Mouse (Mus musculus) liver, embryonic 16.5 days (tissue): Measurements from ENCODE around the gene Spata13. TPM values are rescaled to one million over a fixed set of nuclear protein-coding genes. Genes with fewer than 3 reads are reported as not detected.

Experiments used
- ATAC-seq: fragments of 200-750 bp; cut with Nextera tagmentation; 2 replicates; pipeline ENCODE4 v1.8.0; 2017; ENCODE audit warnings: low read depth, mild to moderate bottlenecking, moderate number of reproducible peaks, moderate library complexity
- H3K27ac ChIP-seq: fragments of 300-500 bp; sonication (generic); 2 replicates; pipeline ENCODE4 v1.5.1; 2014; ENCODE audit warnings: mild to moderate bottlenecking, low read length
- H3K27me3 ChIP-seq: fragments of 300-500 bp; sonication (generic); 2 replicates; pipeline ENCODE4 v1.6.1; 2014; ENCODE audit warnings: low read depth, low read length, mixed read lengths; ENCODE audit not compliant: control insufficient read depth, insufficient read depth
- H3K36me3 ChIP-seq: fragments of 300-500 bp; sonication (generic); 2 replicates; pipeline ENCODE4 v1.6.1; 2014; ENCODE audit warnings: mild to moderate bottlenecking; ENCODE audit not compliant: control insufficient read depth, insufficient read depth
- H3K4me1 ChIP-seq: fragments of 300-500 bp; sonication (generic); 2 replicates; pipeline ENCODE4 v1.6.1; 2014; ENCODE audit warnings: low read depth, low read length, mixed read lengths; ENCODE audit not compliant: control insufficient read depth
- H3K4me2 ChIP-seq: fragments of 300-500 bp; sonication (generic); 2 replicates; pipeline ENCODE4 v1.6.1; 2014; ENCODE audit warnings: low read depth, low read length, mixed read lengths
- H3K4me3 ChIP-seq: fragments of 300-500 bp; sonication (generic); 2 replicates; pipeline ENCODE4 v1.5.1; 2014; ENCODE audit warnings: low read depth, mild to moderate bottlenecking, low read length
- H3K9ac ChIP-seq: fragments of 300-500 bp; sonication (generic); 2 replicates; pipeline ENCODE4 v1.6.1; 2014; ENCODE audit warnings: low read depth, low read length
- H3K9me3 ChIP-seq: fragments of 300-500 bp; sonication (generic); replicated peaks from 2 replicates; pipeline ENCODE4 v1.6.1; 2016; ENCODE audit warnings: low read length; ENCODE audit not compliant: control insufficient read depth
- WGBS: fragments of 180-500 bp; shearing (Covaris S2); extraction: QIAGEN DNeasy Blood & Tissue Kit; methylation state at CpG from one replicate; pipeline ENCODE4 v1.1.7; 2014; ENCODE audit not compliant: insufficient replicate concordance; 5-methylcytosine and 5-hydroxymethylcytosine counted together
- polyA plus RNA-seq: library from polyadenylated mRNA; unstranded; fragments of >200 nt; fragmentation: Nextera tagmentation; extraction: Ambion mirVana; gene quantifications from 2 replicates; pipeline ENCODE4 v1.2.1, GENCODE M21; 2015

Gene Spata13
- polyA plus RNA-seq, 1 experiment from 2014 or later: 21.5 TPM

GRCm38 (mm10) chr14:60660591-60660990, 26.8 kb downstream of the Spata13 start:
- no peaks in the 10 kb centered on the region for H3K27me3 ChIP-seq
- ATAC-seq: no peak
- WGBS: 85% methylated on average over 8 of the region's 8 CpGs
- H3K9me3 ChIP-seq: 0 out of 2 replicates have a peak, but pooled peaks cover 2% of the 10 kb centered on the region
- no peak overlapping the region for H3K4me2 ChIP-seq
- no peak overlapping the region for H3K27ac ChIP-seq
- H3K9ac ChIP-seq: no peak overlapping the region
- no peak overlapping the region for H3K4me3 ChIP-seq
- H3K36me3 ChIP-seq: no peaks in the 10 kb centered on the region
- H3K4me1 ChIP-seq: peaks cover 48% of the 10 kb centered on the region

- Histone ChIP-seq H3K4me2 (no peak overlapping the region), H3K4me1 (peaks cover 43% of the 10 kb centered on the region), H3K9ac (no peak overlapping the region), H3K4me3 (no peak overlapping the region), H3K27ac (no peak overlapping the region), H3K36me3 (no peaks in the 10 kb centered on the region), H3K27me3 (no peaks in the 10 kb centered on the region), H3K9me3 (0 out of 2 replicates have a peak, but pooled peaks cover 2% of the 10 kb centered on the region)
- ATAC-seq: no peak
- 80% methylated on average over 5 of the region's 5 CpGs for WGBS
These were observed 27.5 kb downstream of the Spata13 start for GRCm38 (mm10) chr14:60661281-60661680.

GRCm38 (mm10) chr14:60663309-60663940, 29.6 kb downstream of the Spata13 start:
- ATAC-seq: 0 out of 2 replicates have a peak, but pooled peaks have one; percentile 27
- Histone ChIP-seq H3K27me3 (no peaks in the 10 kb centered on the region), H3K4me3 (no peak overlapping the region), H3K4me1 (peaks cover 25% of the 10 kb centered on the region), H3K4me2 (no peak overlapping the region), H3K36me3 (no peaks in the 10 kb centered on the region), H3K9me3 (no peaks in the 10 kb centered on the region), H3K27ac (no peak overlapping the region), H3K9ac (no peak overlapping the region)
- 71% methylated on average over 11 of the region's 11 CpGs for WGBS

- ATAC-seq: no peak
- 70% methylated on average over 4 of the region's 4 CpGs for WGBS
- H3K27me3 ChIP-seq: no peaks in the 10 kb centered on the region
- H3K27ac ChIP-seq: no peak overlapping the region
- no peaks in the 10 kb centered on the region for H3K36me3 ChIP-seq
- H3K9me3 ChIP-seq: no peaks in the 10 kb centered on the region
- H3K4me2 ChIP-seq: no peak overlapping the region
- H3K9ac ChIP-seq: no peak overlapping the region
- no peak overlapping the region for H3K4me3 ChIP-seq
- peaks cover 13% of the 10 kb centered on the region for H3K4me1 ChIP-seq
These were observed 30.8 kb downstream of the Spata13 start for GRCm38 (mm10) chr14:60664641-60665040.

GRCm38 (mm10) chr14:60665263-60665662, 31.5 kb downstream of the Spata13 start:
- no peak for ATAC-seq
- Histone ChIP-seq H3K9ac (no peak overlapping the region), H3K4me3 (no peak overlapping the region), H3K4me2 (no peak overlapping the region), H3K27me3 (no peaks in the 10 kb centered on the region), H3K9me3 (no peaks in the 10 kb centered on the region), H3K27ac (no peak overlapping the region), H3K36me3 (no peaks in the 10 kb centered on the region), H3K4me1 (peaks cover 11% of the 10 kb centered on the region; the same call in 1 of the 2 replicates)
- 60% methylated on average over 6 of the region's 6 CpGs for WGBS

GRCm38 (mm10) chr14:60666252-60666651, 32.5 kb downstream of the Spata13 start:
- Histone ChIP-seq H3K4me2 (no peak overlapping the region), H3K4me3 (no peak overlapping the region), H3K27ac (no peak overlapping the region), H3K4me1 (peaks cover 11% of the 10 kb centered on the region; the same call in 1 of the 2 replicates), H3K36me3 (no peaks in the 10 kb centered on the region), H3K9ac (no peak overlapping the region), H3K9me3 (no peaks in the 10 kb centered on the region), H3K27me3 (no peaks in the 10 kb centered on the region)
- 25% methylated on average over 7 of the region's 7 CpGs for WGBS
- no peak for ATAC-seq

GRCm38 (mm10) chr14:60670191-60670590, 36.4 kb downstream of the Spata13 start:
- Histone ChIP-seq H3K36me3 (no peaks in the 10 kb centered on the region), H3K27me3 (no peaks in the 10 kb centered on the region), H3K4me2 (no peak overlapping the region), H3K4me1 (no peaks in the 10 kb centered on the region; the same call in 1 of the 2 replicates), H3K4me3 (no peak overlapping the region), H3K9ac (no peak overlapping the region), H3K9me3 (no peaks in the 10 kb centered on the region), H3K27ac (no peak overlapping the region)
- WGBS: 73% methylated on average over 7 of the region's 7 CpGs
- ATAC-seq: no peak

GRCm38 (mm10) chr14:60671504-60671903, 37.7 kb downstream of the Spata13 start:
- Histone ChIP-seq H3K4me1 (no peaks in the 10 kb centered on the region; the same call in 1 of the 2 replicates), H3K4me2 (no peak overlapping the region), H3K27ac (no peak overlapping the region), H3K9ac (no peak overlapping the region), H3K27me3 (no peaks in the 10 kb centered on the region), H3K36me3 (no peaks in the 10 kb centered on the region), H3K9me3 (no peaks in the 10 kb centered on the region), H3K4me3 (no peak overlapping the region)
- ATAC-seq: no peak
- 73% methylated on average over 2 of the region's 2 CpGs for WGBS

- no peak for ATAC-seq
- H3K9ac ChIP-seq: no peak overlapping the region
- no peak overlapping the region for H3K4me2 ChIP-seq
- no peaks in the 10 kb centered on the region for H3K27me3 ChIP-seq
- H3K4me3 ChIP-seq: no peak overlapping the region
- 67% methylated on average over 4 of the region's 4 CpGs for WGBS
- no peak overlapping the region for H3K27ac ChIP-seq
- H3K9me3 ChIP-seq: no peaks in the 10 kb centered on the region
- no peaks in the 10 kb centered on the region for H3K36me3 ChIP-seq
- peaks cover 6% of the 10 kb centered on the region; the same call in 1 of the 2 replicates for H3K4me1 ChIP-seq
These were observed 41.9 kb downstream of the Spata13 start for GRCm38 (mm10) chr14:60675697-60676096.
